Mouse (Mus musculus): ENCODE measurements around the gene Ston1. TPM values are rescaled to one million over a fixed set of nuclear protein-coding genes. Genes with fewer than 3 reads are reported as not detected.

Ston1 gene
- polyA plus RNA-seq (2014; fragmentation: Nextera tagmentation; extraction: Ambion mirVana): 4.8 and 7.2 TPM in 2 replicates

GRCm38 (mm10) chr17:88597222-88598055 lies at the start of gene Ston1:
Gene Ston1, plus strand, starts transcription at chr17:88597684.
- H3K27me3 ChIP-seq (ENCODE audit: control insufficient read depth, insufficient read depth, low read length): no peaks in the 10 kb centered on the region
- peak within 1 kb of the TSS; percentile 62 for H3K27ac ChIP-seq (ENCODE audit: low read depth, low read length)
- no peaks in the 10 kb centered on the region for H3K36me3 ChIP-seq (ENCODE audit: control insufficient read depth, insufficient read depth, low read length)
- under 1% methylated on average over 35 of the region's 41 CpGs for WGBS
- peak within 1 kb of the TSS; percentile 69 for H3K9ac ChIP-seq (ENCODE audit: low read depth, low read length)
- peak within 1 kb of the TSS; percentile 85 for H3K4me2 ChIP-seq (replicated peaks; ENCODE audit: low read depth, low read length)
- peak within 1 kb of the TSS; percentile 49 for H3K4me3 ChIP-seq (ENCODE audit: low read depth, low read length)
- ATAC-seq (ENCODE audit: low FRiP score) (peak; percentile 92), DNase-seq (ENCODE audit: low spot score) (peak; percentile 72)
- H3K9me3 ChIP-seq (ENCODE audit: control insufficient read depth, low read length): no peaks in the 10 kb centered on the region
- no peaks in the 10 kb centered on the region; the same call in 1 of the 2 replicates for H3K4me1 ChIP-seq (replicated peaks; ENCODE audit: control insufficient read depth, insufficient read depth, low read length)

DNA sequence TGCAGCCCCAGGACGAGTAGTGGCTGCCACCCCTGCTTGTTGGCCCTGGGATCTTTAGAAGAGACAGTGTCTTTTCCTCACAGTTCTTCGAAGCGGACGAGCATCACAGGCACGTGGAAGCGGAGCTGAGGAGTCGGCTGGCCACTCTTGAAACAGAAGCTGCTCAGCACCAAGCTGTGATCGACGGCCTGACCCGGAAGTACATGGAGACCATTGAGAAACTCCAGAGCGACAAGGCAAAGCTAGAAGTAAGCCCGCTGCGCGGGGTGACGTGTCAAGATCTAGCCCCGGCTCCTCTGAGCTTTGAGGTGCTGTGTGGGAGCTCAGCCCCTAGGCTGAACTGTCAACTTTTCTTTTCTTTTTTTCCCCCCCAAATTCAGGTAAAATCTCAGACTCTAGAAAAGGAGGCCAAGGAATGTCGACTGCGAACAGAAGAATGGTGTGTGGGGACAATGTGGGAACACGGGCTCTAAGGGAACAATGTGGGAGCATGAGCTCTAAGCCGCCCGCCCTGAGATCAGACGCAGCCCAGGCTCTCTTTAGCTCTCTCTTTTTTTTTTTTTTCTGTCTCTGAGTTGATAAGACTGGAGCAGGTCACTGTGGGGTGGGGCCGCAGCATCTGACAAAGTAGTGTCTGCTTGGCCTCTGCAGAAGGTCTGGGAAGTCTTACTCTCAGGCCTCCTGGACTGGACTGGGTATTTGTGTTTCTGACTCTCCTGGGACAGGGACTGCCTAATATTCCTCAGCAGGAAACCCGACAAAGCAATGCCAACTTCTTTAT lies 47.9 kb upstream of the Ston1 start:
- DNase-seq (ENCODE audit: low spot score): no peak
- Histone ChIP-seq H3K27me3 (ENCODE audit: control insufficient read depth, insufficient read depth, low read length) (no peaks in the 10 kb centered on the region), H3K27ac (ENCODE audit: low read depth, low read length) (no peak overlapping the region), H3K9ac (ENCODE audit: low read depth, low read length) (no peak overlapping the region), H3K4me1 (replicated peaks; ENCODE audit: control insufficient read depth, insufficient read depth, low read length) (no peaks in the 10 kb centered on the region; the same call in 1 of the 2 replicates), H3K36me3 (ENCODE audit: control insufficient read depth, insufficient read depth, low read length) (no peaks in the 10 kb centered on the region; the same call in 1 of the 2 replicates), H3K4me2 (replicated peaks; ENCODE audit: low read depth, low read length) (no peak overlapping the region), H3K4me3 (ENCODE audit: low read depth, low read length) (no peak overlapping the region), H3K9me3 (ENCODE audit: control insufficient read depth, low read length) (no peaks in the 10 kb centered on the region)
- no peak for ATAC-seq (ENCODE audit: low FRiP score)
- WGBS: 88% methylated on average over 24 of the region's 24 CpGs

DNA sequence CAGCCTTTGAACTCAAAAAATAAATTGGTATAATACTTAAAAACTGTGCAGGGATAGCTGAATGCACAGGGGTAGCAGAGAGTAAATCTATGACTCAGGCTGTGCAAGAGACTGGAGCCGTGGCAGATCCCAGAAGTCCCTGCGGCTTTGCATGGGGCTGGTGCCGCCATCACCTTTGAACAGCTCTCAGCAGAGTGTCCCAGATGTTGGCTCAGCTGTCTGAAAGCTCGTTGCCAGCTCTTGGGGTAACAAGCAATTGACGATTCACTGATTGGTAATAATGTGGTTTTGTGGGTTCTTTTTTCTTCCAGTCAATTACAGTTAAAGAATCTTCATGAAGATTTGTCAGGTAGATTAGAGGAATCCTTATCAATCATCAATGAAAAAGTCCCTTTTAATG lies 47.1 kb upstream of the Ston1 start:
- Histone ChIP-seq H3K36me3 (ENCODE audit: control insufficient read depth, insufficient read depth, low read length) (no peaks in the 10 kb centered on the region; the same call in 1 of the 2 replicates), H3K9me3 (ENCODE audit: control insufficient read depth, low read length) (no peaks in the 10 kb centered on the region), H3K4me2 (replicated peaks; ENCODE audit: low read depth, low read length) (no peak overlapping the region), H3K4me1 (replicated peaks; ENCODE audit: control insufficient read depth, insufficient read depth, low read length) (no peaks in the 10 kb centered on the region; the same call in 1 of the 2 replicates), H3K27me3 (ENCODE audit: control insufficient read depth, insufficient read depth, low read length) (no peaks in the 10 kb centered on the region), H3K27ac (ENCODE audit: low read depth, low read length) (no peak overlapping the region), H3K9ac (ENCODE audit: low read depth, low read length) (no peak overlapping the region), H3K4me3 (ENCODE audit: low read depth, low read length) (no peak overlapping the region)
- ATAC-seq (ENCODE audit: low FRiP score) (no peak), DNase-seq (ENCODE audit: low spot score) (no peak)
- WGBS: 79% methylated on average over 5 of the region's 5 CpGs

- no peak for DNase-seq (ENCODE audit: low spot score)
- Histone ChIP-seq H3K9ac (ENCODE audit: low read depth, low read length) (no peak overlapping the region), H3K27me3 (ENCODE audit: control insufficient read depth, insufficient read depth, low read length) (no peaks in the 10 kb centered on the region), H3K9me3 (ENCODE audit: control insufficient read depth, low read length) (no peaks in the 10 kb centered on the region), H3K36me3 (ENCODE audit: control insufficient read depth, insufficient read depth, low read length) (no peaks in the 10 kb centered on the region; the same call in 1 of the 2 replicates), H3K27ac (ENCODE audit: low read depth, low read length) (no peak overlapping the region), H3K4me3 (ENCODE audit: low read depth, low read length) (no peak overlapping the region), H3K4me2 (replicated peaks; ENCODE audit: low read depth, low read length) (no peak overlapping the region), H3K4me1 (replicated peaks; ENCODE audit: control insufficient read depth, insufficient read depth, low read length) (no peaks in the 10 kb centered on the region; the same call in 1 of the 2 replicates)
- no peak for ATAC-seq (ENCODE audit: low FRiP score)
- 70% methylated on average over 10 of the region's 10 CpGs for WGBS
Measured at GRCm38 (mm10) chr17:88550981-88551940, 46.2 kb upstream of the Ston1 start.

- ATAC-seq (ENCODE audit: low FRiP score) (peak; percentile 38; the same call in 1 of the 2 replicates), DNase-seq (ENCODE audit: low spot score) (peak; percentile 13)
- H3K4me3 ChIP-seq (ENCODE audit: low read depth, low read length): no peak overlapping the region
- H3K27me3 ChIP-seq (ENCODE audit: control insufficient read depth, insufficient read depth, low read length): no peaks in the 10 kb centered on the region
- no peak overlapping the region for H3K27ac ChIP-seq (ENCODE audit: low read depth, low read length)
- H3K9ac ChIP-seq (ENCODE audit: low read depth, low read length): no peak overlapping the region
- H3K4me1 ChIP-seq (replicated peaks; ENCODE audit: control insufficient read depth, insufficient read depth, low read length): no peaks in the 10 kb centered on the region; the same call in 1 of the 2 replicates
- WGBS: 32% methylated on average over 6 of the region's 6 CpGs
- no peak overlapping the region for H3K4me2 ChIP-seq (replicated peaks; ENCODE audit: low read depth, low read length)
- no peaks in the 10 kb centered on the region; the same call in 1 of the 2 replicates for H3K36me3 ChIP-seq (ENCODE audit: control insufficient read depth, insufficient read depth, low read length)
- no peaks in the 10 kb centered on the region for H3K9me3 ChIP-seq (ENCODE audit: control insufficient read depth, low read length)
Measured at GRCm38 (mm10) chr17:88552556-88552955, 44.9 kb upstream of the Ston1 start.

- Histone ChIP-seq H3K9me3 (ENCODE audit: control insufficient read depth, low read length) (no peaks in the 10 kb centered on the region), H3K27ac (ENCODE audit: low read depth, low read length) (no peak overlapping the region), H3K27me3 (ENCODE audit: control insufficient read depth, insufficient read depth, low read length) (no peaks in the 10 kb centered on the region), H3K4me2 (replicated peaks; ENCODE audit: low read depth, low read length) (no peak overlapping the region), H3K4me1 (replicated peaks; ENCODE audit: control insufficient read depth, insufficient read depth, low read length) (no peaks in the 10 kb centered on the region; the same call in 1 of the 2 replicates), H3K4me3 (ENCODE audit: low read depth, low read length) (no peak overlapping the region), H3K36me3 (ENCODE audit: control insufficient read depth, insufficient read depth, low read length) (no peaks in the 10 kb centered on the region), H3K9ac (ENCODE audit: low read depth, low read length) (0 out of 2 replicates have a peak overlapping the region, but pooled peaks have one; percentile 4)
- 42% methylated on average over 8 of the region's 8 CpGs for WGBS
- ATAC-seq (ENCODE audit: low FRiP score) (peak; percentile 34; the same call in 1 of the 2 replicates), DNase-seq (ENCODE audit: low spot score) (peak; percentile 14)
Measured at GRCm38 (mm10) chr17:88553001-88553449, 44.5 kb upstream of the Ston1 start.

GRCm38 (mm10) chr17:88553473-88554087 lies 43.9 kb upstream of the Ston1 start:
- Histone ChIP-seq H3K4me3 (ENCODE audit: low read depth, low read length) (no peak overlapping the region), H3K9ac (ENCODE audit: low read depth, low read length) (no peak overlapping the region), H3K27me3 (ENCODE audit: control insufficient read depth, insufficient read depth, low read length) (no peaks in the 10 kb centered on the region), H3K9me3 (ENCODE audit: control insufficient read depth, low read length) (no peaks in the 10 kb centered on the region), H3K4me2 (replicated peaks; ENCODE audit: low read depth, low read length) (no peak overlapping the region), H3K36me3 (ENCODE audit: control insufficient read depth, insufficient read depth, low read length) (no peaks in the 10 kb centered on the region), H3K27ac (ENCODE audit: low read depth, low read length) (no peak overlapping the region), H3K4me1 (replicated peaks; ENCODE audit: control insufficient read depth, insufficient read depth, low read length) (no peaks in the 10 kb centered on the region; the same call in 1 of the 2 replicates)
- ATAC-seq (ENCODE audit: low FRiP score) (no peak), DNase-seq (ENCODE audit: low spot score) (no peak)
- 93% methylated on average over 11 of the region's 11 CpGs for WGBS
